Comparison of ENCODE assay signal across 1 mouse cellular context in genomic region chr14:51983855-51984246, GRCm38 (mm10).
TF ChIP-seq lines count a peak whose summit lies in the region.

No protein-coding gene starts in this region.

TF ChIP-seq in MEL, 35 proteins besides CTCF, POLR2A, EP300 and RAD21 (continued from another document):
- TF ChIP-seq USF1 (IDR thresholded peaks at IDR 0.05; ENCODE audit: low read depth, low read length) (no peak), ETS1 (IDR thresholded peaks at IDR 0.05; ENCODE audit: low read depth, low read length) (peak; percentile 88), E2F4 (IDR thresholded peaks at IDR 0.05; ENCODE audit: borderline replicate concordance, low read depth, low read length) (no peak), TCF12 (IDR thresholded peaks at IDR 0.05; ENCODE audit: low read depth, low read length) (peak; percentile 76), SIN3A (IDR thresholded peaks at IDR 0.05; ENCODE audit: low read length) (peak; percentile 38; the same call in 1 of the 2 replicates), BHLHE40 (IDR thresholded peaks at IDR 0.05; ENCODE audit: borderline replicate concordance, low read depth, low read length) (no peak), JUND (IDR thresholded peaks at IDR 0.05; ENCODE audit: low read depth, low read length) (no peak), TAL1 (IDR thresholded peaks at IDR 0.05; ENCODE audit: low read length) (peak; percentile 25), UBTF (IDR thresholded peaks at IDR 0.05; ENCODE audit: borderline replicate concordance, insufficient read depth, low read depth, low read length) (no peak), POLR2AphosphoS2 (IDR thresholded peaks at IDR 0.05; ENCODE audit: low read length) (no peak), CHD2 (IDR thresholded peaks at IDR 0.05; ENCODE audit: low read length) (no peak), MAFK (IDR thresholded peaks at IDR 0.05; ENCODE audit: borderline replicate concordance, low read depth, low read length) (no peak), ZKSCAN1 (IDR thresholded peaks at IDR 0.05; ENCODE audit: low read depth, low read length) (0 out of 2 replicates have a peak, but pooled peaks have one; percentile 13), SMC3 (IDR thresholded peaks at IDR 0.05; ENCODE audit: low read depth, low read length) (no peak), ZNF384 (IDR thresholded peaks at IDR 0.05; ENCODE audit: low read depth, low read length) (peak; percentile 97), GATA1 (IDR thresholded peaks at IDR 0.05; ENCODE audit: low read depth, low read length) (peak; percentile 75), MYB (IDR thresholded peaks at IDR 0.05; ENCODE audit: low read depth, low read length) (no peak), ELF1 (IDR thresholded peaks at IDR 0.05; ENCODE audit: low read depth, low read length) (no peak), CHD1 (IDR thresholded peaks at IDR 0.05; ENCODE audit: low read depth, low read length) (no peak), MXI1 (IDR thresholded peaks at IDR 0.05; ENCODE audit: low read depth, low read length) (no peak), GABPA (IDR thresholded peaks at IDR 0.05; ENCODE audit: low read depth, low read length) (no peak), NRF1 (IDR thresholded peaks at IDR 0.05; ENCODE audit: insufficient read depth, low read depth, low read length, poor library complexity, severe bottlenecking) (no peak), MYC (IDR thresholded peaks at IDR 0.05; ENCODE audit: low read depth, low read length) (0 out of 2 replicates have a peak, but pooled peaks have one; percentile 37)
